Mouse (Mus musculus): ENCODE measurements around the gene Gna15. TPM values are rescaled to one million over a fixed set of nuclear protein-coding genes. Genes with fewer than 3 reads are reported as not detected.

The Gna15 gene
- polyA plus RNA-seq, 1 experiment: 0.16 TPM

GRCm38 (mm10) chr10:81513798-81514197 lies 10.2 kb downstream of the Gna15 start:
- TF ChIP-seq CEBPB (IDR thresholded peaks at IDR 0.05; ENCODE audit: low read depth) (no peak), MAX (IDR thresholded peaks at IDR 0.05) (no peak), MYOD1 (IDR thresholded peaks at IDR 0.05; ENCODE audit: control insufficient read depth, insufficient read length, low read depth) (no peak), MYOG (IDR thresholded peaks at IDR 0.05; ENCODE audit: control insufficient read depth, extremely low read depth, insufficient read length) (no peak), FOSL1 (IDR thresholded peaks at IDR 0.05; ENCODE audit: insufficient read depth, low read length, poor library complexity, severe bottlenecking) (no peak), CTCF (IDR thresholded peaks at IDR 0.05; ENCODE audit: control insufficient read depth, insufficient read depth, insufficient read length) (no peak), USF1 (IDR thresholded peaks at IDR 0.05; ENCODE audit: low read depth) (no peak)
- Histone ChIP-seq H3K4me3 (ENCODE audit: insufficient read depth, poor library complexity, severe bottlenecking) (no peak overlapping the region), H3K27me3 (ENCODE audit: control insufficient read depth, insufficient read depth, insufficient read length) (peaks cover 14% of the 10 kb centered on the region), H3ac (ENCODE audit: control insufficient read depth, insufficient read length, low read depth) (no peak overlapping the region), H3K79me3 (ENCODE audit: low read depth) (no peaks in the 10 kb centered on the region), H3K36me3 (ENCODE audit: control insufficient read depth, insufficient read depth) (no peaks in the 10 kb centered on the region), H3K79me2 (ENCODE audit: control insufficient read depth, insufficient read depth) (no peaks in the 10 kb centered on the region)

GRCm38 (mm10) chr10:81510246-81510810 lies 13.7 kb downstream of the Gna15 start:
- peaks cover 6% of the 10 kb centered on the region for H3K27me3 ChIP-seq (ENCODE audit: control insufficient read depth, insufficient read depth, insufficient read length)
- H3K4me3 ChIP-seq (ENCODE audit: insufficient read depth, poor library complexity, severe bottlenecking): no peak overlapping the region
- H3ac ChIP-seq (ENCODE audit: control insufficient read depth, insufficient read length, low read depth): no peak overlapping the region

GRCm38 (mm10) chr10:81507691-81508489 lies 16.1 kb downstream of the Gna15 start:
- H3ac ChIP-seq (ENCODE audit: control insufficient read depth, insufficient read length, low read depth): no peak overlapping the region
- no peaks in the 10 kb centered on the region for H3K79me3 ChIP-seq (ENCODE audit: low read depth)
- no peak for TF ChIP-seq USF1 (IDR thresholded peaks at IDR 0.05; ENCODE audit: low read depth)
- no peak for TF ChIP-seq MYOG (IDR thresholded peaks at IDR 0.05; ENCODE audit: control insufficient read depth, extremely low read depth, insufficient read length)
- TF ChIP-seq MYOD1 (IDR thresholded peaks at IDR 0.05; ENCODE audit: control insufficient read depth, insufficient read length, low read depth): no peak
- no peak for TF ChIP-seq FOSL1 (IDR thresholded peaks at IDR 0.05; ENCODE audit: insufficient read depth, low read length, poor library complexity, severe bottlenecking)
- TF ChIP-seq CEBPB (IDR thresholded peaks at IDR 0.05; ENCODE audit: low read depth): no peak
- no peak for TF ChIP-seq MAX (IDR thresholded peaks at IDR 0.05)
- no peak for TF ChIP-seq CTCF (IDR thresholded peaks at IDR 0.05; ENCODE audit: control insufficient read depth, insufficient read depth, insufficient read length)
- no peak overlapping the region for H3K4me3 ChIP-seq (ENCODE audit: insufficient read depth, poor library complexity, severe bottlenecking)
- H3K27me3 ChIP-seq (ENCODE audit: control insufficient read depth, insufficient read depth, insufficient read length): peaks cover 6% of the 10 kb centered on the region
- H3K79me2 ChIP-seq (ENCODE audit: control insufficient read depth, insufficient read depth): no peaks in the 10 kb centered on the region
- no peaks in the 10 kb centered on the region for H3K36me3 ChIP-seq (ENCODE audit: control insufficient read depth, insufficient read depth)

More at GRCm38 (mm10) chr10:81510246-81510810, 13.7 kb downstream of the Gna15 start:
- H3K79me2 ChIP-seq (ENCODE audit: control insufficient read depth, insufficient read depth): no peaks in the 10 kb centered on the region
- TF ChIP-seq MYOG (IDR thresholded peaks at IDR 0.05; ENCODE audit: control insufficient read depth, extremely low read depth, insufficient read length) (no peak), CTCF (IDR thresholded peaks at IDR 0.05; ENCODE audit: control insufficient read depth, insufficient read depth, insufficient read length) (no peak), CEBPB (IDR thresholded peaks at IDR 0.05; ENCODE audit: low read depth) (no peak), MAX (IDR thresholded peaks at IDR 0.05) (no peak), USF1 (IDR thresholded peaks at IDR 0.05; ENCODE audit: low read depth) (no peak), MYOD1 (IDR thresholded peaks at IDR 0.05; ENCODE audit: control insufficient read depth, insufficient read length, low read depth) (no peak), FOSL1 (IDR thresholded peaks at IDR 0.05; ENCODE audit: insufficient read depth, low read length, poor library complexity, severe bottlenecking) (no peak)
- H3K79me3 ChIP-seq (ENCODE audit: low read depth): no peaks in the 10 kb centered on the region
- H3K36me3 ChIP-seq (ENCODE audit: control insufficient read depth, insufficient read depth): no peaks in the 10 kb centered on the region

GRCm38 (mm10) chr10:81507095-81507494 lies 16.9 kb downstream of the Gna15 start:
- TF ChIP-seq MYOD1 (IDR thresholded peaks at IDR 0.05; ENCODE audit: control insufficient read depth, insufficient read length, low read depth): no peak
- no peak for TF ChIP-seq CEBPB (IDR thresholded peaks at IDR 0.05; ENCODE audit: low read depth)
- no peak for TF ChIP-seq MYOG (IDR thresholded peaks at IDR 0.05; ENCODE audit: control insufficient read depth, extremely low read depth, insufficient read length)
- TF ChIP-seq FOSL1 (IDR thresholded peaks at IDR 0.05; ENCODE audit: insufficient read depth, low read length, poor library complexity, severe bottlenecking): no peak
- no peak for TF ChIP-seq MAX (IDR thresholded peaks at IDR 0.05)
- TF ChIP-seq CTCF (IDR thresholded peaks at IDR 0.05; ENCODE audit: control insufficient read depth, insufficient read depth, insufficient read length): no peak
- no peak for TF ChIP-seq USF1 (IDR thresholded peaks at IDR 0.05; ENCODE audit: low read depth)
- no peak overlapping the region for H3K4me3 ChIP-seq (ENCODE audit: insufficient read depth, poor library complexity, severe bottlenecking)

GRCm38 (mm10) chr10:81505016-81505664 lies 18.9 kb downstream of the Gna15 start:
- Histone ChIP-seq H3K79me3 (ENCODE audit: low read depth) (no peaks in the 10 kb centered on the region), H3K79me2 (ENCODE audit: control insufficient read depth, insufficient read depth) (no peaks in the 10 kb centered on the region), H3ac (ENCODE audit: control insufficient read depth, insufficient read length, low read depth) (no peak overlapping the region), H3K27me3 (ENCODE audit: control insufficient read depth, insufficient read depth, insufficient read length) (no peaks in the 10 kb centered on the region), H3K36me3 (ENCODE audit: control insufficient read depth, insufficient read depth) (no peaks in the 10 kb centered on the region), H3K4me3 (ENCODE audit: insufficient read depth, poor library complexity, severe bottlenecking) (no peak overlapping the region)
- TF ChIP-seq USF1 (IDR thresholded peaks at IDR 0.05; ENCODE audit: low read depth): no peak
- no peak for TF ChIP-seq MYOG (IDR thresholded peaks at IDR 0.05; ENCODE audit: control insufficient read depth, extremely low read depth, insufficient read length)
- no peak for TF ChIP-seq MYOD1 (IDR thresholded peaks at IDR 0.05; ENCODE audit: control insufficient read depth, insufficient read length, low read depth)
- TF ChIP-seq CEBPB (IDR thresholded peaks at IDR 0.05; ENCODE audit: low read depth): no peak
- no peak for TF ChIP-seq MAX (IDR thresholded peaks at IDR 0.05)
- TF ChIP-seq FOSL1 (IDR thresholded peaks at IDR 0.05; ENCODE audit: insufficient read depth, low read length, poor library complexity, severe bottlenecking): no peak
- no peak for TF ChIP-seq CTCF (IDR thresholded peaks at IDR 0.05; ENCODE audit: control insufficient read depth, insufficient read depth, insufficient read length)

More at GRCm38 (mm10) chr10:81507095-81507494, 16.9 kb downstream of the Gna15 start:
- H3K36me3 ChIP-seq (ENCODE audit: control insufficient read depth, insufficient read depth): no peaks in the 10 kb centered on the region
- peaks cover 6% of the 10 kb centered on the region for H3K27me3 ChIP-seq (ENCODE audit: control insufficient read depth, insufficient read depth, insufficient read length)
- H3ac ChIP-seq (ENCODE audit: control insufficient read depth, insufficient read length, low read depth): no peak overlapping the region
- no peaks in the 10 kb centered on the region for H3K79me3 ChIP-seq (ENCODE audit: low read depth)
- no peaks in the 10 kb centered on the region for H3K79me2 ChIP-seq (ENCODE audit: control insufficient read depth, insufficient read depth)

All from C2C12 (cell line).